Mouse (Mus musculus): Measurements from ENCODE around the gene Itga11.

Gene Itga11

DNA sequence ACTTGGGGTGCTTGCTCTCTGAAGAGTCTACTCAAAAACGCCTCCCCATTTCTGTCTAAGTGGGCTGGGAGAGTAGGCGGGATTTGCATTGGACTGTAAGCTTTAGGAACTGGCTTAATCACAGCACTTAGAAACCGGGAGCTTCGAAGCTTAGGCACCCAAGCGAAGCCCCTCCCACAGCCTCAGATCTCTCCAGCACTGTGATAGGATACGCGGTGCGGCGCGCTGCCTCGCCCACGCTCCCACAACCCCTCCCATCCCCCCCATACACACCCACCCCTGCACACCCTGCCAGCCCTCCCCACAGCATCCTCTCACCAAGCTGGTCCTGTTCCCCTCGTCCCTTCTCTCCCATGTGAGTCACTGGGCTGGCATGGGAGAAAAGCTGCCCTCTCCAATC is 85.9 kb downstream of the Itga11 start:
- in situ Hi-C loops (cut with MboI, MseI), result no loop called here

DNA sequence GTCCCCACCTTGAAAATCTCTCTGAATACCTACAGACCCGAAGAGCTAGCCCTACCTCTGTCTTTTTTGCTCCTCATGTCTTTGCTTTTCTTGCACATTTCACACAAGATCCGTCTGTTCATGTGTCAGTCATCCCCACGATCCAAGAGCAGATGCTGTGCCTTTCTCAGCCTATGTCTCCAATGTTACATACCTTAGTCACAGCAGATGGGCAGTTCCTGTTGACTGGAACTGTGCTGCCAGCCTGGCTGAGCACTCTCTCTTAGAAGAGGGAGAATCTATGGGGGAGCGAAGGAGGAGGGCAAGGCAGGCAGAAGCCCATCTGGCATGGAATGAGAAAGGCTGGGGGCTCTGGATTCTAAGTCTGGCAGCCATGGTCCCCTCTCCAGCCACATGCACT is 87.7 kb downstream of the Itga11 start:
- in situ Hi-C loops (cut with MboI, MseI), result no loop called here

GRCm38 (mm10) chr9:62767464-62767863 is 89.8 kb downstream of the Itga11 start:
- in situ Hi-C loops (cut with MboI, MseI), result no loop called here

DNA sequence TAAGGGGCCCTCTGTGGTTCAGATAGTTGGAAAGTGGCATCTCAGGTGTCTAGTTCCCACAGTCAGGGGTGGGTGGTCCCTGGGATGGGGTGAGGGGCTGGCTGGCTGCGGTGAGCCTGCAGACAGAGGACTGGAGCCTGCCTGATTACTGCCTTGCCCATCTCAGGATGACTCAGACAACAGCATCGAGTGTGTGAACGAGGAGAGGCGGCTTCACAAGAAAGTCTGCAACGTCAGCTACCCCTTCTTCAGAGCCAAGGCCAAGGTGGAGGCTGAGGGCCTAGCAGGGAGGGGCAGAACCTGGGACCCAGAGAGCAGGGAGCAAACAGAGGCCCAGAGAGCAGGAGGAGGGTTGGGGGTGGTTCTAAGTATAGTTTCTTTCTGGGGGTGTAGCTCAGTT is 90.7 kb downstream of the Itga11 start:
- in situ Hi-C loops (cut with MboI, MseI), result no loop called here

GRCm38 (mm10) chr9:62772746-62773145 is 95.1 kb downstream of the Itga11 start:
- in situ Hi-C loops (cut with MboI, MseI), result no loop called here

DNA sequence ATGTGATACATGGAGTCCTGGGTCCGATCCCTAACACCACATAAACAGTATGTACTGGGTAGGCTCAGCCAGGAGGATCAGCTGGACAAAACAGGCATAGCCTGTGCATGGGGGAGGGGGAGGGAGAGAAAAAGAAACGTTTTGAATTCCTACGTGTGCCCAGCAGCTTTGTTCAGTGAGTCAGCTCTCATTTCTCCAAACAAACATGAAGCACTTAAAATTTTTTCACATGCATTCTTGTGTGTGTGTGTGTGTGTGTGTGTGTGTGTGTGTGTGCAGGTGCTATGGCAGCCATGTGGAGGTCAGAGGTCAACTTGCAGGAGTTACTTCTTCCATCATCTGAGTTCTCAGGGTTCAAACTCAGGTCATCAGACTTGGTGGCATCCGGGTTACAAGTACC is 97.8 kb downstream of the Itga11 start:
- in situ Hi-C loops (cut with MboI, MseI), result loop anchor here in 1 of 2 experiments (25.0 kb wide), 1 partner anchor 488 kb away; the partner anchor contains the start of gene Spesp1

DNA sequence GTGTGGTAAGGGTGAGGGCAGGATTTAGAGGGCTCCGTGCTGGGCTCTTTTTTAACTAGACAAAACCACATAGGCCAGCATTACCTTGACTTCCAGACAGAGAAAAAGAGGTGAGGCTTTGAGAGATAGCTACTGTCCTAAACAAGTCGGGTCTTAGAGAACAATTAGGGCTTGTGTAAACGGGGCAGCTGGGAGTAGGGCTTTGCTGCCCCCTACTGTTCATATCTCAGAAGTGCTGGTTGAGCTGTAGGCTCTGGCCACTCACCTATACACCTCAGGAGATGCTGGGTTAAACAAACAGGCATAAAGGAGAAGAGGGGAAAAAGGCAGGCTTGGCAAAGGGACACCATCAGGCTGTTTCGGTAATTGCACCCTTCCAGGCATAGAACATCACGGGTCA is 99.8 kb downstream of the Itga11 start:
- in situ Hi-C loops (cut with MboI, MseI), result loop anchor here in 1 of 2 experiments (25.0 kb wide), 1 partner anchor 490 kb away; the partner anchor contains the start of gene Spesp1

DNA sequence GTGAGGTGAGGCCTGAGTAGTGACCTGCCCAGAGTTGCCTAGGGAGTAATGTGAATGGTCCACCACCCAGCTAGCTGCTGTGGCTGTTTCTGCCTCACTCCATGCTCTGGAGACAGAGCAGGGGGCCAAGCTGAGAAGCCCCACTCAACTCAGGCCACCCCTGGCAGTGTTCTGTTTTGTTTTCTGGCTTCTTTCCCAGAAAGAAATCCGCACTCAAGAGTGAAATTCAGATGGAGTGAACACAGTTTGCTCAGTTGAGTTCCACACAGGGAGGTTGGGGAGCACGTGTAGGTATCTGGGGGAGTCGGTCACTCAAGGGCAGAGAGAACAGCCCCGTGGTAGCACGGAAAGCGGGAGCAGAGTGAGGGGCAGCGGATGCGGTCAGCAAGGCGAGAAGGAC is 101.1 kb downstream of the Itga11 start:
- in situ Hi-C loops (cut with MboI, MseI), result loop anchor here in 1 of 2 experiments (25.0 kb wide), 1 partner anchor 491 kb away; the partner anchor contains the start of gene Spesp1

DNA sequence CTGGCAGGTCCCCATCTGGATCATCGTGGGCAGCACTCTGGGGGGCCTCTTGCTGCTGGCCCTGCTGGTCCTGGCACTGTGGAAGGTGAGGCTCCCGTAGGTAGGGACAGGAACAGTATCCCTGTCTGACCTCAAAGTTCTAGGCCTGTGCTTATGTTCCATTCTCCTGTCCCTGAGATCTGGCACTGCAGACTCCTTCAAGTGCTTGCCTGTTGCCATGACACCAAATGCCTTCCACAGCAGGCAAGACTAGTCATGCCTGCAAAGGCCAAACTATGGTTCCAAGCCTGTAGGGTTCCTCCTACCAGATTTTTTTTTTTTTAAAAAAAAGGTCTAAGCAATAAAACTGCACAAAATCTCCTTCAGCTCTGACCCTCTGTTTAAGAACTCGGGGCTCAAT is 104.3 kb downstream of the Itga11 start:
- in situ Hi-C loops (cut with MboI, MseI), result loop anchor here in 1 of 2 experiments (25.0 kb wide), 1 partner anchor 495 kb away; the partner anchor contains the start of gene Spesp1

DNA sequence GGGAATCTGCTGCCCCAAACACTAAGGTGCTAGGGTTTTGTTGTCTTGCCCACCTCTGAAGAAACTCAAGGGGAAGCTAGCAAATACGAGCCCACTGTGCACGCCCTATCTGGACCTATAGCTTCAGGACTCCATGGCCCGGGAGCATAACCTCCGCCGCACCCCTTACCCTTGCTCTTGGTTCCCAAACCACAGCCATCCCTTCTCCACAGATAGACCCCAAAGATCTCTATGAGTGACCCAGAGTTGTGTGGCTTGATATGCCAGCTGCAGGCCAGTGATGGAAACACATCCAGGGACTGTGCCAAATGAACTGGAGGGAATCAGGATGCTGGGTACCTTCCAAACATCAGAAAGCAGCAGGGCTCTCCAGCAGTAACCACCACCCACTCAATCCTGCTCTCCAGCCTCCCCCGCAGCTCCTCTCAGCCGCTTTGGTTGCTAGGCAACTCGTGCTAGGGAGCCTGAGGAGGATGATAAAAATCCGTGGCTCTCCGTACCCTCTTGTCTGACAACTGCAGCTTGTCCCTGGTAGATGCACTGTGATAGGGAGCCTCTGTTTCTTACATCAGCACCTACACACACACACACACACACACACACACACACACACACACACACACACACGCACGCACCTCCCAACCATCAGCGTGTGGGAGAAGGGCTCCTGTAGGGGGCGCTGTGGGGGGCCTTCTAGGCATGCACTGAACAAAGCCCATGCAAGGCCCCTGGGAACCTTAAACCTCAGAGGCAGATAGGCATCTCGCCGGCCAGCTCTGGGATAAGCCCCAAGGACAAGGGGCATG is 105.6 kb downstream of the Itga11 start:
- in situ Hi-C loops (cut with MboI, MseI), result loop anchor here in 1 of 2 experiments (25.0 kb wide), 1 partner anchor 496 kb away; the partner anchor contains the start of gene Spesp1

DNA sequence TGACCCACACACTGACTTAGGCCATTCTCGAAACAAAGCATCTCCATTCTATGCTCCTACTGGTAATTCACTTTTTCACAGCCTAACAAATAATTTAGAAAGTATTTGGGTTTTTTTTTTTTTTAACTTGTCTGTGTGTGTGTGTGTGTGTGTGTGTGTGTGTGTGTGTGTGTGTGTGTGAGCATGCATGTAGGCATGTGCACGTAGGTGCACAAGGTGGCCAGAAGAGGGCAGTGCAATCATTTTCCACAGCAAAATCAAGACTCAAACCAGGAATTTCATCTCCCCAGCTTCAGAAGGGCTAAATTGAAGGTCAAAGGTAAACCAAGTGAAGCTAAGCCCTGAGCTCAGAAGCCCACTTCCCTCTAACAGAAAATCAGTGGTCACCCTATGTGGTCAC is 106.6 kb downstream of the Itga11 start:
- in situ Hi-C loops (cut with MboI, MseI), result loop anchor here in 1 of 2 experiments (25.0 kb wide), 1 partner anchor 497 kb away; the partner anchor contains the start of gene Spesp1

DNA sequence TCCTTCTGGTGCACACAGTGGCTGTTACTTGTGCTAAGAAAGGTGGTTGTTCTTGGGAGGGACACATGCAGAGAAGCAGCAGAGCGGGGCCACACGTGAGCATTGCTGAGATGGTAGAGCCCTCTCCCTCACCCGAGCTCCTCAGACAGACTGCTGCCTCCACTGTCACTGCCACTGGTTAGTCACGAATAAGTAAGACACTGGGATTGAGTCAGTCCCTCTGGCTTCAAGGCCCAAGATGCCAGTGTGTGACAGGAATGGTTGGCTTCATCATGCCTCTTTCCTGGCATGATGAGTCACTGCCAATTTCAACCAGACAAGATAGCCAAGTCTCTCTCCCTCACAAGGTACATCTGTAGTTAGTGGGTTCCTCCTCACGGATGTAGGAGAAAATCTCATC is 109.1 kb downstream of the Itga11 start:
- in situ Hi-C loops (cut with MboI, MseI), result loop anchor here in 1 of 2 experiments (25.0 kb wide), 1 partner anchor 499 kb away; the partner anchor contains the start of gene Spesp1

DNA sequence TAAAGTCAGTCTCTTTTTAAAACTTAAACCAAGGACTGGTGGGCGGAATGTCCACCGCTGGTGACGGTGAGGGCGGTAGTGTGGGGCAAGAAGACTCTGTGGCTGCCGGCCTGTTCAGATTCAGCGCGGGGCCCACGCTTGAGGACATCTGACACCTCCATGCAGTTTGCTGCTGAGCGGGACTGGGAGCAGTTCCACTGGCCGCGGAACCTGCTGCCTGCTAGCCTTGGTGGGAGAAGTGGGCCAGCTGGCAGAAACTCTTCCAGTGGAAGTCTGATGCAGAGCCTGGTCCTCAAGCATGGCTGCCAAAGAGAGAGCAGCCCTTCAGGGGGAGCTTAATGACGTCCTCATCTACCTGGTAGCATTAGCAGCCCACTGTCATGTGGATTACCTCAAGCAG is 112.2 kb downstream of the Itga11 start:
- in situ Hi-C loops (cut with MboI, MseI), result loop anchor here in 1 of 2 experiments (25.0 kb wide), 1 partner anchor 503 kb away; the partner anchor contains the start of gene Spesp1

DNA sequence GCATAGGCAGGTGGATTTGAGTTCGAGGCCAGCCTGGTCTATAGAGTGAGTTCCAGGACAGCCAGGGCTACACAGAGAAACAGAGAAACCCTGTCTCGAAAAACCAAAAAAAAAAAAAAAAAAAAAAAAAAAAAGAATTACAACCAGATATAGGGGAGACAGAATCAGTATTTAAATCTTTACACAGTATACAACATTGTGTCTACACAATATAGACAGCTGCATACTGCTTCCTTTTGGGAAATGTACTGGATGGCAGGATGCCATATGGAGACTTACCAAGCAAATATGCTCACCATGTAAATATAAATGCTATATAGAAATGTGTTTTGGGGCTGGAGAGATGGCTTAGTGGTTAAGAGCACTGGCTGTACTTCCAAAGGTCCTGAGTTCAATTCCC is 121.6 kb downstream of the Itga11 start:
- in situ Hi-C loops (cut with MboI, MseI), result loop anchor here in 1 of 2 experiments (25.0 kb wide), 1 partner anchor 512 kb away; the partner anchor contains the start of gene Spesp1

- in situ Hi-C loops (cut with MboI, MseI), result loop anchor here in 1 of 2 experiments (10.0 kb wide), 1 partner anchor 585 kb away; the partner anchor contains the start of gene 2300009A05Rik
Observed at GRCm38 (mm10) chr9:62810095-62810494, 132.5 kb downstream of the Itga11 start.

GRCm38 (mm10) chr9:62810543-62811515 is 133.2 kb downstream of the Itga11 start:
- in situ Hi-C loops (cut with MboI, MseI), result loop anchor here in 1 of 2 experiments (10.0 kb wide), 1 partner anchor 584 kb away; the partner anchor contains the start of gene 2300009A05Rik

GRCm38 (mm10) chr9:62811516-62812121 is 134.0 kb downstream of the Itga11 start, which contains the start of gene Fem1b:
Gene Fem1b, minus strand, starts transcription at chr9:62811934.
- in situ Hi-C loops (cut with MboI, MseI), result loop anchor here in 1 of 2 experiments (10.0 kb wide), 1 partner anchor 583 kb away; the partner anchor contains the start of gene 2300009A05Rik

- in situ Hi-C loops (cut with MboI, MseI), result loop anchor here in 1 of 2 experiments (10.0 kb wide), 1 partner anchor 582 kb away; the partner anchor contains the start of gene 2300009A05Rik
Observed at GRCm38 (mm10) chr9:62812216-62813049, 134.8 kb downstream of the Itga11 start.

GRCm38 (mm10) chr9:62814751-62815150 is 137.1 kb downstream of the Itga11 start:
- in situ Hi-C loops (cut with MboI, MseI), result loop anchor here in 1 of 2 experiments (10.0 kb wide), 1 partner anchor 580 kb away; the partner anchor contains the start of gene 2300009A05Rik
